Mouse (Mus musculus): ENCODE measurements at regions not wholly inside any gene's neighbourhood (a gene's known extent, or its start where the extent isn't known, plus 50 kb on each side); places are given as distances from the start of the nearest gene placed in this dataset.

DNA sequence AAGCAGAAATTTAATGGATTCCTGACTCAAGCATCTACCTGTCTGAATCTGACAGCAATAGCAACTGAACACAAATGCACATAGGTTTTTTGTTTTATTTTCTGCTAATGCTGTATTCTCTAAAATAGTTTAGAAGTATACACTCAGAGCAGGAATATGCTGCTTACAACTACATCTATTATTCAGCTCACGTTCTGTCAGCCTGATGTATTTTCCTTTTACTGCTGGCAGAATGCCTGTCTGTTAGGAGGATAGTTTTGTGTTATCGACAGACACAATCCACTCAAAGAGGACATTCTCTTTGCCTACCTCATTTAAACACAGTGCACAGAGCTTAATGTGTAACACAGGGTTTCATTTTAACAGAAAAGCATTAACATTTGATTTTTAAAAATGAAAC, 269.8 kb upstream of the Chrm3 start:
- Histone ChIP-seq H3K9me3 (ENCODE audit: control insufficient read depth) (no peaks in the 10 kb centered on the region), H3K4me1 (replicated peaks; ENCODE audit: control insufficient read depth, insufficient read depth, low read length) (no peaks in the 10 kb centered on the region), H3K4me3 (ENCODE audit: low read depth, low read length) (no peak overlapping the region), H3K9ac (ENCODE audit: low read depth, low read length) (no peak overlapping the region), H3K27ac (ENCODE audit: low read depth, low read length) (no peak overlapping the region), H3K36me3 (ENCODE audit: control insufficient read depth, insufficient read depth) (no peaks in the 10 kb centered on the region), H3K4me2 (replicated peaks; ENCODE audit: low read depth) (no peak overlapping the region), H3K27me3 (replicated peaks; ENCODE audit: control insufficient read depth, insufficient read depth, low read length) (no peaks in the 10 kb centered on the region)
- ATAC-seq: no peak
- WGBS: 49% methylated on average over 2 of the region's 2 CpGs
- no peak for TF ChIP-seq CTCF (IDR thresholded peaks at IDR 0.05; ENCODE audit: low read depth)

GRCm38 (mm10) chr13:10619661-10620060, 259.0 kb upstream of the Chrm3 start:
- H3K27ac ChIP-seq (ENCODE audit: low read depth, low read length): no peak overlapping the region
- H3K4me1 ChIP-seq (replicated peaks; ENCODE audit: control insufficient read depth, insufficient read depth, low read length): 0 out of 2 replicates have a peak, but pooled peaks cover 4% of the 10 kb centered on the region
- no peak for ATAC-seq
- TF ChIP-seq CTCF (IDR thresholded peaks at IDR 0.05; ENCODE audit: low read depth): no peak
- no peaks in the 10 kb centered on the region for H3K9me3 ChIP-seq (ENCODE audit: control insufficient read depth)
- H3K4me3 ChIP-seq (ENCODE audit: low read depth, low read length): no peak overlapping the region
- H3K9ac ChIP-seq (ENCODE audit: low read depth, low read length): no peak overlapping the region
- no peak overlapping the region for H3K4me2 ChIP-seq (replicated peaks; ENCODE audit: low read depth)
- no peaks in the 10 kb centered on the region for H3K36me3 ChIP-seq (ENCODE audit: control insufficient read depth, insufficient read depth)
- H3K27me3 ChIP-seq (replicated peaks; ENCODE audit: control insufficient read depth, insufficient read depth, low read length): no peaks in the 10 kb centered on the region

- H3K27ac ChIP-seq (ENCODE audit: low read depth, low read length): no peak overlapping the region
- no peak for TF ChIP-seq CTCF (IDR thresholded peaks at IDR 0.05; ENCODE audit: low read depth)
- no peaks in the 10 kb centered on the region for H3K9me3 ChIP-seq (ENCODE audit: control insufficient read depth)
- WGBS: 34% methylated on average over 3 of the region's 3 CpGs
- H3K4me1 ChIP-seq (replicated peaks; ENCODE audit: control insufficient read depth, insufficient read depth, low read length): 0 out of 2 replicates have a peak, but pooled peaks cover 4% of the 10 kb centered on the region
- no peaks in the 10 kb centered on the region for H3K27me3 ChIP-seq (replicated peaks; ENCODE audit: control insufficient read depth, insufficient read depth, low read length)
- H3K4me2 ChIP-seq (replicated peaks; ENCODE audit: low read depth): no peak overlapping the region
- no peaks in the 10 kb centered on the region for H3K36me3 ChIP-seq (ENCODE audit: control insufficient read depth, insufficient read depth)
- peak; percentile 96 for ATAC-seq
- no peak overlapping the region for H3K4me3 ChIP-seq (ENCODE audit: low read depth, low read length)
- no peak overlapping the region for H3K9ac ChIP-seq (ENCODE audit: low read depth, low read length)
These were observed 257.8 kb upstream of the Chrm3 start for GRCm38 (mm10) chr13:10618421-10618954.

DNA sequence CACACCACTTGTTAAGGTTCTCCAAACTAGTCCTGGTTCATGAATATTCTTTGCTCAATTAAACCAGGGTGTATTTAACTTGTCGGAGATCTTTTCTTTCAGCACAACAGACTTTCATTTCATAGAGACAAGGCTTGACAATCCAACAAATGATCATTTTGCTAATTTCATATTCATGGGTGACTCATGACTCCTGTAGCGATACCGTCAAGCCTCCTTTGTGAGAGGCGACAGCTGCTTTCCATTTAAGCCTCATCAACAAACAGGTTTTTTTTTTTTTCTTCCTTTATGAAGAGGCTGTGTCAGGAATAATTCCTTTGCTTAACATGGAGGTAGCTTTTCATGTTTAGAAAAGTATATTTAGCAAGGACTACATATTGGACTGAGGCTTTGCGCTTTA, 214.3 kb upstream of the Chrm3 start:
- Histone ChIP-seq H3K9me3 (ENCODE audit: control insufficient read depth) (no peaks in the 10 kb centered on the region), H3K4me1 (replicated peaks; ENCODE audit: control insufficient read depth, insufficient read depth, low read length) (no peaks in the 10 kb centered on the region), H3K36me3 (ENCODE audit: control insufficient read depth, insufficient read depth) (no peaks in the 10 kb centered on the region), H3K27ac (ENCODE audit: low read depth, low read length) (no peak overlapping the region), H3K4me2 (replicated peaks; ENCODE audit: low read depth) (no peak overlapping the region), H3K4me3 (ENCODE audit: low read depth, low read length) (no peak overlapping the region), H3K27me3 (replicated peaks; ENCODE audit: control insufficient read depth, insufficient read depth, low read length) (no peaks in the 10 kb centered on the region), H3K9ac (ENCODE audit: low read depth, low read length) (no peak overlapping the region)
- 88% methylated on average over 5 of the region's 5 CpGs for WGBS
- TF ChIP-seq CTCF (IDR thresholded peaks at IDR 0.05; ENCODE audit: low read depth): no peak
- no peak for ATAC-seq

DNA sequence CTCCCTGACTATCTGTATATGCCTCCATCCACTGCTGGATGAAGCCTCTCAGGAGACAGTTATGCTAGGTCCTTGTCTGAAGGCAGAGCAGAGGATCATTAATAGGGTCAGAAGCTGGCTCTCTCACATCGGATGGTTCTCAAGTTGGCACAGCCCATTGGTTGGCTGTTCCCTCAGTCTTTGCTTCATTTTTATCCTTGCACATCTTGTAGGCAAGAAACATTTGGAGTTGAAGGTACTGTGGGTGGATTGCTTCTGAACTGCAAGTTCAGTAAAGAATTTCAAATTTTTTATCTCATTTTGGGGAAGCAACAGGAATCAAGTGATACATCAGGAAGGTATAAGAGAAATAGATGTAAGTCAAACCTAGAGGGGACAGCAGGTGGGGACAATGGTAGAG, 206.2 kb upstream of the Chrm3 start:
- WGBS: 97% methylated on average over 1 of the region's 1 CpGs
- Histone ChIP-seq H3K4me3 (ENCODE audit: low read depth, low read length) (no peak overlapping the region), H3K4me1 (replicated peaks; ENCODE audit: control insufficient read depth, insufficient read depth, low read length) (no peaks in the 10 kb centered on the region), H3K9ac (ENCODE audit: low read depth, low read length) (no peak overlapping the region), H3K27ac (ENCODE audit: low read depth, low read length) (no peak overlapping the region), H3K9me3 (ENCODE audit: control insufficient read depth) (no peaks in the 10 kb centered on the region), H3K27me3 (replicated peaks; ENCODE audit: control insufficient read depth, insufficient read depth, low read length) (no peaks in the 10 kb centered on the region), H3K4me2 (replicated peaks; ENCODE audit: low read depth) (no peak overlapping the region), H3K36me3 (ENCODE audit: control insufficient read depth, insufficient read depth) (no peaks in the 10 kb centered on the region)
- no peak for ATAC-seq
- TF ChIP-seq CTCF (IDR thresholded peaks at IDR 0.05; ENCODE audit: low read depth): no peak

GRCm38 (mm10) chr13:10557559-10557958, 196.9 kb upstream of the Chrm3 start:
- Histone ChIP-seq H3K27ac (ENCODE audit: low read depth, low read length) (no peak overlapping the region), H3K27me3 (replicated peaks; ENCODE audit: control insufficient read depth, insufficient read depth, low read length) (no peaks in the 10 kb centered on the region), H3K4me3 (ENCODE audit: low read depth, low read length) (no peak overlapping the region), H3K36me3 (ENCODE audit: control insufficient read depth, insufficient read depth) (no peaks in the 10 kb centered on the region), H3K4me2 (replicated peaks; ENCODE audit: low read depth) (no peak overlapping the region), H3K9me3 (ENCODE audit: control insufficient read depth) (no peaks in the 10 kb centered on the region), H3K4me1 (replicated peaks; ENCODE audit: control insufficient read depth, insufficient read depth, low read length) (no peaks in the 10 kb centered on the region), H3K9ac (ENCODE audit: low read depth, low read length) (no peak overlapping the region)
- ATAC-seq: no peak
- TF ChIP-seq CTCF (IDR thresholded peaks at IDR 0.05; ENCODE audit: low read depth): no peak
- WGBS: 63% methylated on average over 1 of the region's 1 CpGs

GRCm38 (mm10) chr13:10554595-10554994, 193.9 kb upstream of the Chrm3 start:
- TF ChIP-seq CTCF (IDR thresholded peaks at IDR 0.05; ENCODE audit: low read depth): no peak
- no peaks in the 10 kb centered on the region for H3K36me3 ChIP-seq (ENCODE audit: control insufficient read depth, insufficient read depth)
- H3K27ac ChIP-seq (ENCODE audit: low read depth, low read length): no peak overlapping the region
- ATAC-seq: peak; percentile 68
- no peak overlapping the region for H3K4me2 ChIP-seq (replicated peaks; ENCODE audit: low read depth)
- no peak overlapping the region for H3K9ac ChIP-seq (ENCODE audit: low read depth, low read length)
- no peaks in the 10 kb centered on the region for H3K9me3 ChIP-seq (ENCODE audit: control insufficient read depth)
- H3K4me1 ChIP-seq (replicated peaks; ENCODE audit: control insufficient read depth, insufficient read depth, low read length): no peaks in the 10 kb centered on the region
- no peak overlapping the region for H3K4me3 ChIP-seq (ENCODE audit: low read depth, low read length)
- H3K27me3 ChIP-seq (replicated peaks; ENCODE audit: control insufficient read depth, insufficient read depth, low read length): no peaks in the 10 kb centered on the region
- WGBS: 43% methylated on average over 2 of the region's 2 CpGs

Data from intestine, postnatal 0 days (tissue).